Mouse (Mus musculus) kidney, adult 2 months (tissue): ENCODE results near the gene Supt16. TPM values are rescaled to one million over a fixed set of nuclear protein-coding genes. Genes with fewer than 3 reads are reported as not detected.

Source experiments
- DNase-seq: peaks from one replicate; pipeline ENCODE4 v3.0.0; 2021
- H3K27ac ChIP-seq: fragments of 200-500 bp; 2 replicates; pipeline ENCODE4 v1.5.1; 2012; ENCODE audit warnings: low read depth, low read length, control low read depth, inconsistent platforms; ENCODE audit not compliant: insufficient read depth
- H3K27me3 ChIP-seq: fragments of 200-500 bp; replicated peaks from 2 replicates; pipeline ENCODE4 v1.6.1; 2012; ENCODE audit warnings: mild to moderate bottlenecking, moderate library complexity, low read length, inconsistent platforms; ENCODE audit not compliant: control insufficient read depth, insufficient read depth
- H3K36me3 ChIP-seq: fragments of 200-500 bp; 2 replicates; pipeline ENCODE4 v1.6.1; 2012; ENCODE audit warnings: mild to moderate bottlenecking, moderate library complexity, low read length, inconsistent platforms; ENCODE audit not compliant: control insufficient read depth, insufficient read depth
- H3K4me1 ChIP-seq: fragments of 200-500 bp; 2 replicates; pipeline ENCODE4 v1.6.1; 2011; ENCODE audit warnings: low read length; ENCODE audit not compliant: control insufficient read depth, insufficient read depth
- H3K4me3 ChIP-seq: fragments of 200-500 bp; 2 replicates; pipeline ENCODE4 v1.5.1; 2011; ENCODE audit warnings: mild to moderate bottlenecking, low read depth, low read length, control low read depth; ENCODE audit not compliant: insufficient read depth
- CTCF ChIP-seq: fragments of 200-500 bp; conservative IDR thresholded peaks from 2 replicates; pipeline ENCODE4 v1.5.1; 2011; ENCODE audit warnings: low read depth, mild to moderate bottlenecking, control low read depth, low read length, moderate library complexity, mixed read lengths; ENCODE audit not compliant: insufficient read depth, insufficient read length
- POLR2A ChIP-seq: fragments of 200-500 bp; IDR thresholded peaks from one replicate; pipeline ENCODE4 v1.6.1; 2011; ENCODE audit warnings: low read depth, low read length, control low read depth
- WGBS: fragments of 180-500 bp; shearing (Covaris S2); methylation state at CpG from one replicate; pipeline ENCODE4 v1.1.7; 2018; 5-methylcytosine and 5-hydroxymethylcytosine counted together
- polyA plus RNA-seq: library from polyadenylated mRNA; depleted of rRNA; stranded (reverse); fragments of >200 nt; gene quantifications from 2 replicates; pipeline ENCODE4 v1.2.3, GENCODE M21; 2012

Supt16 gene
- polyA plus RNA-seq, 1 experiment, result 10.2 TPM

- Histone ChIP-seq H3K27ac (no peak overlapping the region), H3K4me1 (no peaks in the 10 kb centered on the region), H3K36me3 (no peaks in the 10 kb centered on the region), H3K4me3 (no peak overlapping the region), H3K27me3 (no peaks in the 10 kb centered on the region)
- no peak for DNase-seq
- no peak for TF ChIP-seq POLR2A
- TF ChIP-seq CTCF, result no peak
- WGBS, result 56% methylated on average over 2 of the region's 2 CpGs
Measured at GRCm38 (mm10) chr14:52189519-52189918, 7.7 kb downstream of the Supt16 start.

- WGBS, result 86% methylated on average over 1 of the region's 1 CpGs
- H3K27me3 ChIP-seq, result no peaks in the 10 kb centered on the region
- no peak overlapping the region for H3K27ac ChIP-seq
- no peak for DNase-seq
- TF ChIP-seq POLR2A, result no peak
- no peak for TF ChIP-seq CTCF
- H3K4me3 ChIP-seq, result no peak overlapping the region
- H3K4me1 ChIP-seq, result no peaks in the 10 kb centered on the region
- H3K36me3 ChIP-seq, result no peaks in the 10 kb centered on the region
Measured at GRCm38 (mm10) chr14:52188788-52189187, 8.4 kb downstream of the Supt16 start.

GRCm38 (mm10) chr14:52166571-52166970, 30.6 kb downstream of the Supt16 start:
- no peak for DNase-seq
- Histone ChIP-seq H3K27me3 (no peaks in the 10 kb centered on the region), H3K27ac (no peak overlapping the region), H3K4me1 (no peaks in the 10 kb centered on the region), H3K4me3 (no peak overlapping the region), H3K36me3 (peaks cover 13% of the 10 kb centered on the region)
- no peak for TF ChIP-seq POLR2A
- no peak for TF ChIP-seq CTCF
- WGBS, result 62% methylated on average over 2 of the region's 2 CpGs

GRCm38 (mm10) chr14:52160911-52161310, 36.3 kb downstream of the Supt16 start:
- no peak for DNase-seq
- H3K36me3 ChIP-seq, result peaks cover 6% of the 10 kb centered on the region
- H3K4me1 ChIP-seq, result no peaks in the 10 kb centered on the region
- H3K27me3 ChIP-seq, result no peaks in the 10 kb centered on the region
- TF ChIP-seq POLR2A (no peak), CTCF (no peak)
- 76% methylated on average over 6 of the region's 6 CpGs for WGBS
- H3K27ac ChIP-seq, result no peak overlapping the region
- no peak overlapping the region for H3K4me3 ChIP-seq

- DNase-seq, result no peak
- H3K4me3 ChIP-seq, result no peak overlapping the region
- no peaks in the 10 kb centered on the region for H3K4me1 ChIP-seq
- WGBS, result 91% methylated on average over 2 of the region's 2 CpGs
- H3K36me3 ChIP-seq, result no peaks in the 10 kb centered on the region
- H3K27ac ChIP-seq, result no peak overlapping the region
- TF ChIP-seq CTCF (no peak), POLR2A (no peak)
- no peaks in the 10 kb centered on the region for H3K27me3 ChIP-seq
Measured at GRCm38 (mm10) chr14:52155008-52155407, 42.2 kb downstream of the Supt16 start.

- Histone ChIP-seq H3K27ac (no peak overlapping the region), H3K4me1 (no peaks in the 10 kb centered on the region), H3K4me3 (no peak overlapping the region), H3K27me3 (no peaks in the 10 kb centered on the region), H3K36me3 (no peaks in the 10 kb centered on the region)
- 68% methylated on average over 3 of the region's 3 CpGs for WGBS
- DNase-seq, result no peak
- TF ChIP-seq CTCF (no peak), POLR2A (no peak)
Measured at GRCm38 (mm10) chr14:52152613-52153012, 44.6 kb downstream of the Supt16 start.

- 48% methylated on average over 7 of the region's 7 CpGs for WGBS
- no peaks in the 10 kb centered on the region for H3K36me3 ChIP-seq
- no peak overlapping the region for H3K4me3 ChIP-seq
- no peak for TF ChIP-seq CTCF
- TF ChIP-seq POLR2A, result no peak
- H3K27me3 ChIP-seq, result no peaks in the 10 kb centered on the region
- H3K4me1 ChIP-seq, result no peaks in the 10 kb centered on the region
- DNase-seq, result no peak
- H3K27ac ChIP-seq, result no peak overlapping the region
Measured at GRCm38 (mm10) chr14:52152179-52152578, 45.0 kb downstream of the Supt16 start.

- no peak overlapping the region for H3K4me3 ChIP-seq
Measured at GRCm38 (mm10) chr14:52149888-52150287, 47.3 kb downstream of the Supt16 start.

More at GRCm38 (mm10) chr14:52149888-52150287, 47.3 kb downstream of the Supt16 start:
- no peak for TF ChIP-seq POLR2A
- TF ChIP-seq CTCF, result no peak
- no peak overlapping the region for H3K27ac ChIP-seq
- WGBS, result 67% methylated on average over 4 of the region's 4 CpGs
- H3K4me1 ChIP-seq, result no peaks in the 10 kb centered on the region
- H3K27me3 ChIP-seq, result no peaks in the 10 kb centered on the region
- no peak for DNase-seq
- H3K36me3 ChIP-seq, result no peaks in the 10 kb centered on the region
